Mouse (Mus musculus): ENCODE data around the gene Efcab12. TPM values are rescaled to one million over a fixed set of nuclear protein-coding genes. Genes with fewer than 3 reads are reported as not detected.
A peak's percentile ranks its signal among the peaks of the same experiment; 100 is the strongest.

Efcab12 gene
- total and polyA plus RNA-seq, 3 experiments: 0.04 to 0.54 (median 0.12) TPM

- Histone ChIP-seq H3K4me2 (ENCODE audit: insufficient read depth, low read depth, poor library complexity, severe bottlenecking) (peak within 1 kb of the TSS; percentile 71; the same call in 1 of the 2 replicates), H3K4me3 (replicated peaks in 1 of 3; ENCODE audit: low read depth in 2 of 3, low read length in 2 of 3, poor library complexity in 1 of 3) (peak within 1 kb of the TSS; percentile 90 to 100 (median 93)), H3K9ac (ENCODE audit: insufficient read depth, low read depth) (peak within 1 kb of the TSS; percentile 100), H3K36me3 (replicated peaks in 1 of 2; ENCODE audit: control insufficient read depth in 1 of 2, insufficient read depth in 1 of 2, low read length in 1 of 2) (peaks cover 37 to 69% of the 10 kb centered on the region in 2 experiments), H3K9me3 (replicated peaks; ENCODE audit: low read length) (no peaks in the 10 kb centered on the region), H3K27me3 (replicated peaks) (no peaks in the 10 kb centered on the region), H3K4me1 (ENCODE audit: control insufficient read depth in 1 of 2, insufficient read depth in 2 of 2) (peaks cover 2 to 28% of the 10 kb centered on the region in 2 experiments), H3K27ac (ENCODE audit: insufficient read depth, low read depth) (peak within 1 kb of the TSS; percentile 73), H3K79me2 (replicated peaks; ENCODE audit: control insufficient read depth, extremely low read depth, insufficient read depth, poor library complexity, severe bottlenecking) (peaks cover 40% of the 10 kb centered on the region)
- dilution Hi-C loops (cut with MboI; ENCODE audit: extremely low pct_ligation_motif_present, extremely low pct_unique_long_range_greater_than_20kb, low sequenced_read_pairs) (no loop called here), in situ Hi-C loops (cut with MboI; ENCODE audit: low pct_ligation_motif_present, low pct_unique_long_range_greater_than_20kb, low sequenced_read_pairs) (no loop called here)
- DNase-seq (ENCODE audit: extremely low read depth): peak; percentile 91
- TF ChIP-seq TBP (conservative IDR thresholded peaks at IDR 0.05; ENCODE audit: low read depth, low read length) (peak; percentile 96), SMC3 (IDR thresholded peaks at IDR 0.05; ENCODE audit: low read depth, low read length) (no peak), MEF2A (IDR thresholded peaks at IDR 0.05; ENCODE audit: borderline replicate concordance, low read depth, low read length) (no peak; the same call in 1 of the 2 replicates), MYC (IDR thresholded peaks at IDR 0.05; ENCODE audit: low read depth, low read length) (peak; percentile 94), E2F4 (IDR thresholded peaks at IDR 0.05; ENCODE audit: insufficient replicate concordance, low read depth, low read length) (0 out of 2 replicates have a peak, but pooled peaks have one; percentile 32), GABPA (IDR thresholded peaks at IDR 0.05; ENCODE audit: insufficient replicate concordance, low read depth, low read length) (peak; percentile 71), MXI1 (IDR thresholded peaks at IDR 0.05; ENCODE audit: low read depth, low read length) (peak; percentile 75), RAD21 (IDR thresholded peaks at IDR 0.05; ENCODE audit: low read depth, low read length) (no peak), CHD1 (IDR thresholded peaks at IDR 0.05; ENCODE audit: low read depth, low read length) (no peak), POLR2A (IDR thresholded peaks at IDR 0.05; ENCODE audit: low read depth, low read length) (peak; percentile 94), USF2 (conservative IDR thresholded peaks at IDR 0.05; ENCODE audit: low read depth, low read length) (no peak), ELF1 (IDR thresholded peaks at IDR 0.05; ENCODE audit: low read depth, low read length) (peak; percentile 98), JUN (IDR thresholded peaks at IDR 0.05; ENCODE audit: insufficient read depth, low read depth, low read length) (no peak), RCOR1 (conservative IDR thresholded peaks at IDR 0.05; ENCODE audit: low read depth, low read length) (no peak), MAFK (IDR thresholded peaks at IDR 0.05; ENCODE audit: insufficient replicate concordance, low read length) (no peak; the same call in 1 of the 2 replicates), PAX5 (IDR thresholded peaks at IDR 0.05; ENCODE audit: low read length) (no peak), ZKSCAN1 (IDR thresholded peaks at IDR 0.05; ENCODE audit: borderline replicate concordance, low read depth, low read length) (no peak), MAZ (IDR thresholded peaks at IDR 0.05; ENCODE audit: low read depth, low read length) (no peak), EP300 (IDR thresholded peaks at IDR 0.05; ENCODE audit: low read length) (no peak), MAX (IDR thresholded peaks at IDR 0.05; ENCODE audit: low read length) (peak; percentile 84), TCF12 (IDR thresholded peaks at IDR 0.05; ENCODE audit: low read depth, low read length) (peak; percentile 85), NRF1 (IDR thresholded peaks at IDR 0.05; ENCODE audit: low read depth, low read length) (peak; percentile 30; the same call in 1 of the 2 replicates), SIN3A (IDR thresholded peaks at IDR 0.05; ENCODE audit: low read length) (peak; percentile 97), HCFC1 (IDR thresholded peaks at IDR 0.05; ENCODE audit: low read depth, low read length) (peak; percentile 90), ZNF384 (IDR thresholded peaks at IDR 0.05; ENCODE audit: low read depth, low read length) (peak; percentile 44), IRF4 (IDR thresholded peaks at IDR 0.05; ENCODE audit: low read depth, low read length) (no peak), UBTF (IDR thresholded peaks at IDR 0.05; ENCODE audit: low read depth, low read length) (no peak), USF1 (IDR thresholded peaks at IDR 0.05; ENCODE audit: low read depth, low read length) (no peak), POLR2AphosphoS2 (IDR thresholded peaks at IDR 0.05; ENCODE audit: low read depth, low read length) (no peak; the same call in 1 of the 2 replicates), NELFE (IDR thresholded peaks at IDR 0.05; ENCODE audit: low read depth, low read length) (peak; percentile 97), JUND (conservative IDR thresholded peaks at IDR 0.05; ENCODE audit: low read depth, low read length) (0 out of 2 replicates have a peak, but pooled peaks have one; percentile 10), KAT2A (IDR thresholded peaks at IDR 0.05; ENCODE audit: insufficient replicate concordance, low read length) (peak; percentile 92; the same call in 1 of the 2 replicates), ZMIZ1 (IDR thresholded peaks at IDR 0.05; ENCODE audit: low read depth, low read length) (peak; percentile 85), BHLHE40 (IDR thresholded peaks at IDR 0.05; ENCODE audit: low read depth, low read length) (no peak; the same call in 1 of the 2 replicates), CHD2 (IDR thresholded peaks at IDR 0.05; ENCODE audit: low read length) (no peak), ETS1 (conservative IDR thresholded peaks at IDR 0.05; ENCODE audit: low read depth, low read length) (0 out of 2 replicates have a peak, but pooled peaks have one; percentile 8), CTCF (conservative IDR thresholded peaks at IDR 0.05 in 1 of 2, IDR thresholded peaks at IDR 0.05 in 1 of 2; ENCODE audit: low read depth in 2 of 2, low read length in 2 of 2) (peak; percentile 8 to 75; a peak in 2 of 4 replicates), ZC3H11A (IDR thresholded peaks at IDR 0.05; ENCODE audit: low read depth, low read length) (no peak)
Observed at GRCm38 (mm10) chr6:115808488-115809231, 29.6 kb downstream of the Efcab12 start, which contains the start of gene Rpl32. Rpl32 (minus strand) TSS chr6:115808747.

Data from CH12.LX (cell line).